Mouse (Mus musculus): ENCODE measurements at regions not wholly inside any gene's neighbourhood (a gene's known extent, or its start where the extent isn't known, plus 50 kb on each side); places are given as distances from the start of the nearest gene placed in this dataset.

DNA sequence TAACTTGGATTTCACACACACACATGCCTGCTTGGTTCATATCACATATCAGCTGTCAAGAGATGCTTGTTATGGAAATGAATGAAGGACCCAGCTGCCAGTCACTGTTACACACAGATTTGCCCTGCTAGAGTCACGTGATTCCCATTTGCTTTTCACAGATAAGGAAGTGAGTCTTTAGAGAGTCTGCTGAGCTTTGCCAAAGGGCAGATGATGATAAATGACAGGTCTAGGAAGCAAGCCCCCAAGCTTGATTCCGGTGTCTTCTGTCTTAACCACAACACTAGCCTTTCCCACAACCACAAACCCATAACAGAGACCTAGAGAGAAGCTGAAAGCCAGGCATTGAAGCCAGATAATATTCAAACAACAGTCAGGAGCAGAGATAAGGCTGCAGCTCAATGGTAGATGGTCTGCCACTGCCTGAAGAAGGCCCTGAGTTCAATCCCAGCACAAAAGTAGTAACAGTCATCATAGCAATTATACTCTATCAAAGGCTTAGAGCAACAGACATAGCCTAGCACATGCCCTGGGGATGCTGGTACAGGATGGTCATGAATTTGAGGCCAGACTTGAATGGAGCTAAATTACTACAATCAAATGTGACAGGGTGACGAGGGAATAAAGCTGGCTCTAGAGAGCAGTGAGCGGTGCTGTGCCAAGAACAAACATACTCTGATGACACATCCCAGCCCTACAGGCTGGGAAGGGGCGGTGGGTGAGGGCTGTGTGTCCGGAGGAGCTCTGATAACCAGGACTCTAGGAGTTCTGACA lies 89.0 kb upstream of the H2afz start:
- H3K4me3 ChIP-seq = no peak overlapping the region
- intact Hi-C loops (cut with DNase I) = no loop called here

DNA sequence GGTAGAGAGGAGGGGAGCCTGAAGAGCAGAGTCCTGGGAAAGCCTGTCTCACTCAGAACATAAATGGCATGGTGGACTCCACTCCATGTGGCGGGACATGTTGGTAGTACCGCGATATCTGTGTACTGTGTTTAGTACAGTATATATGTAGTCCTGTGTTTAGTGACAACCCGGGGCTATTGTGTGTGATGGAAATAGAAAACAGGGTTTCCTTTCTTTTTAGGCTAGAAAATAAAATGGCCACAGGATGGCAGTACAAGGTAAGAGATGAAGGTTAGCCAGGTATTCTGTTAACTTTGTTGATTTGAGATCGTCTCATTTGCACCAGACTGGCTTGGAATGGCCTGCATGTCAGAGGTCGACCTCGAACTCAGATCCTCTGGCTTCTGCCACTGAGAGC lies 86.2 kb upstream of the H2afz start:
- TF ChIP-seq CTCF (IDR thresholded peaks at IDR 0.05) = peak; percentile 50
- H3K4me3 ChIP-seq = no peak overlapping the region
- intact Hi-C loops (cut with DNase I) = no loop called here
- DNase-seq = no peak
- no peak overlapping the region for H3K27ac ChIP-seq

More for the DNA sequence above, 89.0 kb upstream of the H2afz start:
- no peak for TF ChIP-seq CTCF (IDR thresholded peaks at IDR 0.05)
- no peak for DNase-seq
- H3K27ac ChIP-seq = no peak overlapping the region

DNA sequence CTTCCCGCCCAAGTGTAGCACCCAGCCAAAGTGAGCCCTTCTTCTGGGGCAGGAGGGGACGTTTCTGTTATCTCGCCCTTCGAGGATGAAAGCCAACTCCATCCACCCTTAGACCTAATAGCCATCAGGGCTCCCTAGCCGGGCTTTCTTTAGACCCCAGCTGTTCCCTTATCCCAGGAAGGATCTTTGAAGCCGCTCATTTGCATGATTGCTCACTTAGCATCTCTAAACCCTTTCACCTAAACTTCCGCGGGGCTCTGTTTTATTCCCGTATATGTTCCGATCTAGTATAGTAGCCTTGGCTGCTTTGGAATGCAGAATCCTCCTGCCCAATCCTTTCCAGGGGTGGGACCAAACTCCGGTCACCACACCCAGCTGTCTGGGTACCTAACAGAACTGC lies 84.3 kb upstream of the H2afz start:
- intact Hi-C loops (cut with DNase I) = loop anchor here (10.0 kb wide), 1 partner anchor 135 kb away; the partner anchor contains the start of gene Lamtor3
- TF ChIP-seq CTCF (IDR thresholded peaks at IDR 0.05) = no peak
- no peak overlapping the region for H3K27ac ChIP-seq
- DNase-seq = no peak
- no peak overlapping the region for H3K4me3 ChIP-seq

DNA sequence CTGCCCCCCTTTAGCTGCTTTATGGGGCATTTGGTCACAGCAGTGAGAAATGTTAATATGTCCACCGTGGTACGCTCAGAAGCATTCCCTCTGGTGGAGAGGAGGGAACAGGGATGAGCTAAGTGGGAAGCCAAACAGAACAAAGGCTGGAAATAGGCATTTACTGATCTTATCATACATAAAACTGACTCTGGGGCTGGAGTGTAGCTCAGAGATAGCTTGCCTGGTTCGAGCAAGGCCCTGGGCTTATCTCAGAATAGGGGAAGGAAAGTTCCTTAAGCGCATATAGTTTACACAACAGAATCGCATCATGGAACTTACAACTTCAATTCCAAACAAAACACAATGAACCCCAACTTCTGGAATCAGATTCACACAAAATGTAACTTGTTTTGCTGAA lies 81.5 kb upstream of the H2afz start:
- no peak for TF ChIP-seq CTCF (IDR thresholded peaks at IDR 0.05)
- DNase-seq = no peak
- intact Hi-C loops (cut with DNase I) = loop anchor here (10.0 kb wide), 1 partner anchor 132 kb away; the partner anchor contains the start of gene Lamtor3
- H3K4me3 ChIP-seq = no peak overlapping the region
- H3K27ac ChIP-seq = no peak overlapping the region

DNA sequence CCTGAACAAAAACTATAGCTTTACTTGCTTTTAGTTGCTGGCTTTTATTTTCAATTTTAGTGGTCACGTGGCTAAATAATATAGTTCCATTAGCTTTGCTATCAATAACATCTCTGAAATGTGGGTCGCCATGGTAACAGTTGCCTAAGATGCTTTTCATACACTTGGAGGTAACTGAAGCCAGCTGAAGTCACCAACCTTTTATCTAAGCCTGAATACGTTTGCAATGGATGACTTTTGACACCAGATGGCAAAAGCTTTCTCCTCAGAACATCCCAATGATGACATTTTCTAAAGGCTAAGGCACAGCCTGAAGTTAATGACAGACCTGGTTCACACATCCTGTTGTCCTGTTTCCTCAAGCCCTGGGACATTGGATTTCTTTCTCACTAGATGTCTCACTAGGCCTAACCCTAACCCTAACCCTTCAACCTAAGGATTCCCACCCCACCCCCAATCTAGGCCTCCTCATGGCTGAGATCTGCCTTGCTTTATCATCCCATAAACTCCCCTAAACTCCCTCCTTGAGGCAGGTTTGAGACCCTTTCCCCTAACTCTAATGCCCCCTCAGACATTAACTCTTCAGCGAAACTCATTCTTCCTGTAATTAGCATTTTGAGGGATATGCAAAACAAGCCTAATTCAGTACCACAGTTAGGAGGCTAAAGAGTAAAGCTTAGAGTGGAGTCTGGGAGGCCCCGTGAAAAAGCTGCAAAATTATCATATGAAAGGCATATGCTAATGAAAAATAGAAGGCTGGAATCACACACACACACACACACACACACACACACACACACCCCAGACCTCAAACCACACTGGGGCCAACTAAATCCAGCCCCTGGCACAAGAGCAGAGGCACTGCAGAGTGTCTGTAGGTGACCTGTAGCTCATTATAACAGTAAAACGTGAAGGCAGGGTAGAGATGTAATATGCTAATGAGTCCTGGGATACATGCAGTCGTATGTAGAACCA lies 80.1 kb upstream of the H2afz start:
- intact Hi-C loops (cut with DNase I) = loop anchor here (10.0 kb wide), 1 partner anchor 131 kb away; the partner anchor contains the start of gene Lamtor3
- DNase-seq = no peak
- H3K27ac ChIP-seq = no peak overlapping the region
- no peak overlapping the region for H3K4me3 ChIP-seq
- TF ChIP-seq CTCF (IDR thresholded peaks at IDR 0.05) = no peak

DNA sequence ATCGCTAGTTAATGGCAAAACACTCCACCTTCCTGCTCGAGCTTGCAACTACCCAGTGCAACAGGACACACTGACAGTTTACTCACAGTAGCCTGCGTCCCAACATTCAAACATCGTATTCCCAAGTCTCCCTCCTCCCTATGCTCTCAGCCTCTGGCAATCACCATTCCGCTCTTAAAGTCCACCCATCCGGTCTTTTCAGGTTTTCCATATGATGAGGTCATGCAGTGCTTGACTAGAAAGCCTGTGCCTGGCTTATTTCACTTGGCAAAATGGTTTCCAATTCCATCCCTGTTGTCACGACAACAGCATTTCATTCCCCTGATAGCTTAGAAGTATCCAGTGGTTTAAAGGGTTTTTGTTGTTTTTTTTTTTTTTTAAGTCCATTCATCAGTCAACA lies 79.1 kb upstream of the H2afz start:
- no peak for DNase-seq
- intact Hi-C loops (cut with DNase I) = loop anchor here (10.0 kb wide), 1 partner anchor 130 kb away; the partner anchor contains the start of gene Lamtor3
- TF ChIP-seq CTCF (IDR thresholded peaks at IDR 0.05) = no peak
- H3K4me3 ChIP-seq = no peak overlapping the region
- H3K27ac ChIP-seq = no peak overlapping the region

DNA sequence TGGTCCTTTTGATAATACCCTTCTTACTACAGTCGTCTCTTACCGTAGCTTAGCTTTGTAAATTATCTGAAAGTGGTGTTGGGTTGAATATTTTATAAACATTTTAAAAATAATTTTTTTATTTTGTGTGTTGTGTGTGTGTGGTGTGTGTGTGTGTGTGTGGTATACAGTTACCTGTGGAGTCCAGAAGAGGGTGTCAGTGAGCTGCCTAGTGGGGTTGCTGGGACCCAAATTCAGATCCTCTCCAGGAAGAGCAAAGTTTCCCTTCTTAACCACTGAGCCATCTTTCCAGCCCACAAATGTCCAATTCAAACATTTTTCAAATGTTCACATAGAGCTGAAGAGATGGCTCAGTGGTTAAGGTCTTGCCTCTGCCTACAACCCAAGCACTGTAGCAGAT lies 78.4 kb upstream of the H2afz start:
- no peak for TF ChIP-seq CTCF (IDR thresholded peaks at IDR 0.05)
- no peak overlapping the region for H3K4me3 ChIP-seq
- intact Hi-C loops (cut with DNase I) = loop anchor here (10.0 kb wide), 1 partner anchor 129 kb away; the partner anchor contains the start of gene Lamtor3
- DNase-seq = no peak
- H3K27ac ChIP-seq = no peak overlapping the region

DNA sequence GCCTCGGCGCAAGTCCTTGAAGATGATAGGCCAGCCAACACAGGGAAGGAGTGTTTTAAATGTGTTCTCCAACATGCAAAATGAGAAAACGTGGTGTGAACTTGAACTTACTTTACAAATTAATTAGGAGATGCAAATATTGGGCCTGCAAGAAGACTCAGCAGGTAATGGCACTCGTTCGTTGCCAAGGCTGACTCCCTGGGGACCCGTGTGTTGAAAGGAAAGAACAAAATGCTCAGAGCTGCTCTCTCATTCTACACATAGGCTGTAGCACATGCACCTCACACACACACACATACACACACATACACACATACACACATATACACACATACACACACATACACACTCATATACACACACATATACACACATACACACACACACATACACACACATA lies 74.6 kb upstream of the H2afz start:
- Histone ChIP-seq H3K4me3 (no peak overlapping the region), H3K27ac (no peak overlapping the region)
- no peak for DNase-seq
- intact Hi-C loops (cut with DNase I) = loop anchor here (10.0 kb wide), 1 partner anchor 125 kb away; the partner anchor contains the start of gene Lamtor3
- no peak for TF ChIP-seq CTCF (IDR thresholded peaks at IDR 0.05)

DNA sequence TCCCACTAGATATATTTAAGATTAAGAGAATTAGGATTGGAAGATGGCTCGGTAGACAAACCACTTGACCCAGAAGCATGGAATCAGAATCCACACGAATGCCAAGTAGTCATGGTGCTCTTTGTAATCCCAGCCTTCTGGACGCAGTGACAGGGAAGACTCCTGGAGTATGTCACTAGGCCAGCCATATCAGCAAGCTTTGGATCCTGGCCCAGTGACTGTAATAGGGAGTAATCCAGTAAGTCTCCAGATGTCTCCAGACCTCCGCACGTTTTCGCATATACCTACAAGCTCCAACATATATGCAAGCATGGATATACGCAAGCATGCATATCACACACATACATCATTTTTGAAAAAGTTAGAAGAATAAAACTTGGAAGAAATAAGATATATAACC lies 73.9 kb upstream of the H2afz start:
- TF ChIP-seq CTCF (IDR thresholded peaks at IDR 0.05) = no peak
- no peak overlapping the region for H3K4me3 ChIP-seq
- DNase-seq = no peak
- no peak overlapping the region for H3K27ac ChIP-seq
- intact Hi-C loops (cut with DNase I) = no loop called here

DNA sequence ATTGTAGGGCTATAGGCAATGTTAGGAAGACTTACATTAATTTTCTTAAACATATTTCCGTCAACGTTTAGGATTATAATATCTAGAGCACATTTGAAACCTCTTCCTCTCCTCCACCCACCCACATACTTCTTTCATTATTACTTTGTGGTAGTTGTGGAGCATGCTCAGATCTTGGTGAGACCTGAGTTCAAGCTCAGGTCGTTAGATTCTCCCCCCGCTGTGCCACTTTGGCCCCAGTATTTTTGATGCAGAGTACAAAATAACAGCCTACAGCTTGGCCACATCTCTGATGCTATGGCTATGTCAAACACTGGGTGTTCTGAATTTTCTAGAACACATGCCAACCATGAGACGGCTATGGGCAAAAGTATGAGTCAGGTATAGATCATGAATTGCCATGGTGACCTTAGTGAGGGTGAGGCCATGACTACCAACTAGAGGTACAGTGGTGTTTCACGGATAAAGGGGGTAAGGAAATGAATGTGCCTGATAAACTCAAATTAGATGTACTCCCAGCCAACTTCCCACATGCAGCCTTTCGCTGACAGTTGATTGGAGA lies 68.5 kb upstream of the H2afz start:
- no peak for TF ChIP-seq CTCF (IDR thresholded peaks at IDR 0.05)
- intact Hi-C loops (cut with DNase I) = no loop called here
- Histone ChIP-seq H3K4me3 (no peak overlapping the region), H3K27ac (no peak overlapping the region)
- DNase-seq = no peak

DNA sequence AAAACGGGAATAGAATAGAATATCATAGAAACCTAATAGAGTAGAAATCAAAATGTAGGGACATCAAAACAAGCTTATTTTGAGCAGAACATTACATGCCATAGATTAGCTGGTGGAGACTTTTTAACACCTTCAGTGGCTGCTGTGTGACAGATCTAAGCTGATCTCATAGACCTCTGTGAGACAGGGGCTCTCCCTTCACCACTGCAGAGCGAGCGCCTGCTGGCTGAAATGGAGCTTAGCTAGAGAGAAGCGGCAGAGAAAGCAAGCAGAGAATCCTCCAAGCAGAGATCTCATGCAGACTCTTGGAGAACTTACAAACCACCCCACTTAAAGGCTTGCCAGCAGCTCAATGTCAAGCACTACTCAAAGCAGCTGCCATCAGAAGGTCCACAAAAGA lies 65.5 kb upstream of the H2afz start:
- DNase-seq = no peak
- Histone ChIP-seq H3K4me3 (no peak overlapping the region), H3K27ac (no peak overlapping the region)
- TF ChIP-seq CTCF (IDR thresholded peaks at IDR 0.05) = no peak
- intact Hi-C loops (cut with DNase I) = no loop called here

DNA sequence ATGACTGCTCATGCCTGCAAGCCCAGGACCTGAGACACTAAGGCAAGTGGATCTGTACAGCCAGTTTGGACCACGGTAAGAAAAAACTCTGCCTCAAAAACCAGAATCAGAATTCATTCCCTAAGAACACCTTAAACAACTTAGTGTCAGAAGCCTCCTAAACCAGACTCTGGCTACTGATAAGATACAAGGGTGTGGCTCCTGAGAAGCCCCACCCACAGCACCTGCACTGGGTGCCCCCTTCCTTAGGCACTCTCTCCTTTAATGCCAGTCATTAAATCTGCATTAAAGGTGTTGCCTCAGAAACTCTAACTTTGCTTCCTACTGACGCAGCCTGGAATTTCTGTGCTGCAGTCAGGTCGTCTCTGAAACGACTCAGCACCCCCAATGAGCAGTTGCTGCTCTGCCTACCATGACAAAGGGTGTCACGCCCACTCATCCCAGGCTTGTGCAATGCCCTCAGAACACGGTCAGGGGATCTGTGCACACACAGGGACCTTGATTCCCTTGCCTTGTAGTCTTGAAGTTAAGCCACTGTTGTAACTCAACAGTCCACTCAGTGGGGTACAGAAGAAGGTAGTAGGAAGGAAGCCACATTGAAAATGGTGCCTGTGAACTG lies 62.8 kb upstream of the H2afz start:
- Histone ChIP-seq H3K27ac (no peak overlapping the region), H3K4me3 (no peak overlapping the region)
- intact Hi-C loops (cut with DNase I) = no loop called here
- no peak for DNase-seq
- no peak for TF ChIP-seq CTCF (IDR thresholded peaks at IDR 0.05)

Measured in gastrocnemius, adult 2 months (tissue).